Mouse (Mus musculus) heart, embryonic 14.5 days (tissue): ENCODE results near the gene Katna1. TPM values are rescaled to one million over a fixed set of nuclear protein-coding genes. Genes with fewer than 3 reads are reported as not detected.

Source experiments
- ATAC-seq: fragments of 200-750 bp; cut with Nextera tagmentation; 2 replicates; pipeline ENCODE4 v1.8.0; 2017; ENCODE audit warnings: low read depth, moderate TSS enrichment; ENCODE audit not compliant: insufficient number of reproducible peaks, insufficient read depth, low FRiP score
- H3K27ac ChIP-seq, 2 experiments: fragments of 200-500 bp in 1 of 2; fragments of 300-500 bp in 1 of 2; sonication (generic) in 1 of 2; replicated peaks in 1 of 2; 2 replicates each; pipeline ENCODE4 v1.5.1; 2012 to 2014; ENCODE audit warnings: low read depth in 2 of 2, low read length in 2 of 2, control low read depth in 1 of 2, mild to moderate bottlenecking in 1 of 2, mixed read lengths in 1 of 2; ENCODE audit not compliant: control insufficient read depth in 1 of 2, insufficient read depth in 1 of 2
- H3K27me3 ChIP-seq: fragments of 300-500 bp; sonication (generic); 2 replicates; pipeline ENCODE4 v1.6.1; 2014; ENCODE audit warnings: mild to moderate bottlenecking, low read length, control low read depth; ENCODE audit not compliant: control insufficient read depth, insufficient read depth
- H3K36me3 ChIP-seq: fragments of 300-500 bp; sonication (generic); 2 replicates; pipeline ENCODE4 v1.6.1; 2014; ENCODE audit warnings: mild to moderate bottlenecking, control low read depth, low read length, mixed read lengths; ENCODE audit not compliant: control insufficient read depth, insufficient read depth
- H3K4me1 ChIP-seq, 2 experiments: fragments of 200-500 bp in 1 of 2; fragments of 300-500 bp in 1 of 2; sonication (generic) in 1 of 2; 2 replicates each; pipeline ENCODE4 v1.6.1; 2012 to 2014; ENCODE audit warnings: low read length in 2 of 2, control low read depth in 1 of 2, mixed read lengths in 1 of 2; ENCODE audit not compliant: control insufficient read depth in 2 of 2, insufficient read depth in 2 of 2
- H3K4me2 ChIP-seq: fragments of 300-500 bp; sonication (generic); 2 replicates; pipeline ENCODE4 v1.6.1; 2014; ENCODE audit warnings: mild to moderate bottlenecking, low read length
- H3K4me3 ChIP-seq, 2 experiments: fragments of 200-500 bp in 1 of 2; fragments of 300-500 bp in 1 of 2; sonication (generic) in 1 of 2; 2 replicates each; pipeline ENCODE4 v1.5.1; 2012 to 2014; ENCODE audit warnings: low read length in 2 of 2, mild to moderate bottlenecking in 2 of 2, control low read depth in 1 of 2, low read depth in 1 of 2, moderate library complexity in 1 of 2; ENCODE audit not compliant: control insufficient read depth in 1 of 2, insufficient read depth in 1 of 2
- H3K9ac ChIP-seq: fragments of 300-500 bp; sonication (generic); 2 replicates; pipeline ENCODE4 v1.6.1; 2014; ENCODE audit warnings: mild to moderate bottlenecking, low read length
- H3K9me3 ChIP-seq: fragments of 300-500 bp; sonication (generic); 2 replicates; pipeline ENCODE4 v1.6.1; 2016; ENCODE audit warnings: low read length, control low read depth; ENCODE audit not compliant: control insufficient read depth
- WGBS: fragments of 180-500 bp; shearing (Covaris S2); extraction: QIAGEN DNeasy Blood & Tissue Kit; methylation state at CpG from one replicate; pipeline ENCODE4 v1.1.7; 2014; 5-methylcytosine and 5-hydroxymethylcytosine counted together
- polyA plus RNA-seq: library from polyadenylated mRNA; unstranded; fragments of >200 nt; fragmentation: Nextera tagmentation; extraction: Ambion mirVana; gene quantifications from 2 replicates; pipeline ENCODE4 v1.2.1, GENCODE M21; 2014

Gene Katna1
- polyA plus RNA-seq, 1 experiment from 2014 or later = 33.5 TPM

DNA sequence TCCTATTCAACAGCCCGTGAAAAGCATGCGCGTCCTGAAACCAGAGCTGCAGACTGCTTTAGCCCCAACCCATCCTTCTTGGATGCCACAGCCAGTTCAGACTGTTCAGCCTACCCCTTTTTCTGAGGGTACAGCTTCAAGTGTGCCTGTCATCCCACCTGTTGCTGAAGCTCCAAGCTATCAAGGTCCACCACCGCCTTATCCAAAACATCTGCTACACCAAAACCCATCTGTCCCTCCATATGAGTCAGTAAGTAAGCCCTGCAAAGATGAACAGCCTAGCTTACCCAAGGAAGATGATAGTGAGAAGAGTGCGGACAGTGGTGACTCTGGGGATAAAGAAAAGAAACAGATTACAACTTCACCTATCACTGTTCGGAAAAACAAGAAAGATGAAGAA lies 23.2 kb upstream of the Katna1 start:
- Histone ChIP-seq H3K4me3 (no peak overlapping the region), H3K4me2 (no peak overlapping the region), H3K27ac (no peak overlapping the region), H3K9ac (no peak overlapping the region), H3K9me3 (no peaks in the 10 kb centered on the region), H3K27me3 (no peaks in the 10 kb centered on the region), H3K36me3 (peaks cover 97% of the 10 kb centered on the region), H3K4me1 (no peaks in the 10 kb centered on the region)
- whole genome bisulfite sequencing = 85% methylated on average over 6 of the region's 6 CpGs
- ATAC-seq = no peak

GRCm38 (mm10) chr10:7710121-7710520 lies 15.7 kb upstream of the Katna1 start:
- no peak overlapping the region for H3K4me3 ChIP-seq
- H3K4me2 ChIP-seq = no peak overlapping the region
- H3K4me1 ChIP-seq = no peaks in the 10 kb centered on the region
- peaks cover 91% of the 10 kb centered on the region for H3K36me3 ChIP-seq
- no peak overlapping the region for H3K27ac ChIP-seq
- H3K9ac ChIP-seq = no peak overlapping the region
- no peak for ATAC-seq
- WGBS = 91% methylated on average over 5 of the region's 5 CpGs
- H3K9me3 ChIP-seq = no peaks in the 10 kb centered on the region
- no peaks in the 10 kb centered on the region for H3K27me3 ChIP-seq

DNA sequence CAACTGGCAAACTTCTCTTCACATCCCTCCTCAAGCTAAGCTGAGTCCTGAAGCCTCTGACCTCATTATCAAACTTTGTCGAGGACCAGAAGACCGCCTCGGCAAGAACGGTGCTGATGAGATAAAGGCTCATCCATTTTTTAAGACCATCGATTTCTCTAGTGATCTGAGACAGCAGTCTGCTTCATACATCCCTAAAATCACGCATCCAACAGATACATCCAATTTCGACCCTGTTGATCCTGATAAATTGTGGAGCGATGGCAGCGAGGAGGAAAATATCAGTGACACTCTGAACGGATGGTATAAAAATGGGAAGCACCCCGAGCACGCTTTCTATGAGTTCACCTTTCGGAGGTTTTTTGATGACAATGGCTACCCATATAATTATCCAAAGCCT lies 13.3 kb upstream of the Katna1 start:
- 87% methylated on average over 13 of the region's 13 CpGs for WGBS
- Histone ChIP-seq H3K36me3 (peaks cover 81% of the 10 kb centered on the region), H3K9ac (no peak overlapping the region)

GRCm38 (mm10) chr10:7715056-7715455 lies 10.7 kb upstream of the Katna1 start:
- H3K27ac ChIP-seq = no peak overlapping the region
- H3K4me1 ChIP-seq = no peaks in the 10 kb centered on the region
- H3K4me3 ChIP-seq = no peak overlapping the region
- H3K27me3 ChIP-seq = no peaks in the 10 kb centered on the region
- WGBS = 84% methylated on average over 7 of the region's 7 CpGs
- H3K9me3 ChIP-seq = no peaks in the 10 kb centered on the region
- H3K4me2 ChIP-seq = no peak overlapping the region
- ATAC-seq = no peak
- H3K36me3 ChIP-seq = peaks cover 61% of the 10 kb centered on the region
- no peak overlapping the region for H3K9ac ChIP-seq

More for the DNA sequence above, 13.3 kb upstream of the Katna1 start:
- Histone ChIP-seq H3K9me3 (no peaks in the 10 kb centered on the region), H3K27me3 (no peaks in the 10 kb centered on the region), H3K27ac (no peak overlapping the region), H3K4me1 (no peaks in the 10 kb centered on the region), H3K4me3 (no peak overlapping the region), H3K4me2 (no peak overlapping the region)
- ATAC-seq = no peak

GRCm38 (mm10) chr10:7726501-7726812 lies 657 bp downstream of the Katna1 start:
- Histone ChIP-seq H3K9me3 (no peaks in the 10 kb centered on the region), H3K4me1 (peaks cover 0 to 3% of the 10 kb centered on the region in 2 experiments; a peak in 2 of 4 replicates), H3K9ac (peak overlapping the region; percentile 78), H3K4me2 (peak overlapping the region; percentile 92), H3K27me3 (no peaks in the 10 kb centered on the region), H3K36me3 (no peaks in the 10 kb centered on the region), H3K4me3 (peak overlapping the region; percentile 69 to 76), H3K27ac (no peak overlapping the region; a peak in 1 of 4 replicates)
- WGBS = 1% methylated on average over 8 of the region's 8 CpGs
- no peak for ATAC-seq

DNA sequence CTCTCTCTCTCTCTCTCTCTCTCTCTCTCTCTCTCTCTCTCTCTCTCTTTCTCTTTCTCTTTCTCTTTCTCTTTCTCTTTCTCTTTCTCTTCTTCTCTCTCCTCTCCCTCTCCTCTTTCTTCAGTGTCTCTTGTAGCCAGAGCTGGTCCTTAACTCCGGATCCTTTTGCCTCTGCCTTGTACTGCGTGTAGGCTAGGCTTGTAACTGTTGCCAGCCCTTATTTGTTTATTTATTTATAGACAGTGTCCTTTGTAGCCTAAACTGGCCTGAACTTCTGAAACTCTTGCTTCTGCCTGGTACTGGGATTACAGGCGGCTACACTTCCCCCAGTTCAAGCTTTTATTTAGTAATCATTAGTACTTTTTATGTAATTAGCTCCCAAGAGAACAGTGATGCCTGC lies 1.2 kb downstream of the Katna1 start:
- Histone ChIP-seq H3K4me3 (peak overlapping the region in 1 of 2 experiments; percentile 69; a peak in 1 of 4 replicates), H3K36me3 (no peaks in the 10 kb centered on the region), H3K9me3 (no peaks in the 10 kb centered on the region), H3K9ac (peak overlapping the region; percentile 78), H3K4me1 (peaks cover 0 to 3% of the 10 kb centered on the region in 2 experiments; a peak in 2 of 4 replicates), H3K4me2 (peak overlapping the region; percentile 92), H3K27me3 (no peaks in the 10 kb centered on the region), H3K27ac (no peak overlapping the region)
- 18% methylated on average over 3 of the region's 3 CpGs for WGBS
- no peak for ATAC-seq

DNA sequence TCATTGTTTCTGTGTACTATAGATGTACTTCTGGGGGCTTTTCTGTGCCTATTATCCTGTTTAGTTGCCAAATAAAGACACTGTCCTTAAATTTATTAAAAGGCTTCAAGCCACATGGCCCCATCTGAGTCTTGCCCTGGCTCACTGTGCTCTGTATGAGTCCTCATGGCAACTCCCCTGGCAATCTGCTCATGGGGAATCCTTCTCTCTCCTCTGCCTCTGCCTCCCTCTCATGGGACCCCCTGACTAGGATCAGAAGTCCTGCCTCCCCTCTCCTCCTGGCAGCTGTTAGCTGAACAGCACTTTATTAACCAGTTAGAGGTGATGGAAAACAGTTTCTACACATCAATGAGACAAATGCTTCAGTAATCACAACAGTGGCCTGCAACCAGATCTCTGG lies 5.8 kb downstream of the Katna1 start:
- Histone ChIP-seq H3K27ac (no peak overlapping the region), H3K9me3 (no peaks in the 10 kb centered on the region), H3K36me3 (no peaks in the 10 kb centered on the region), H3K4me3 (no peak overlapping the region), H3K27me3 (no peaks in the 10 kb centered on the region), H3K4me1 (peaks cover 0 to 11% of the 10 kb centered on the region in 2 experiments; a peak in 2 of 4 replicates), H3K9ac (no peak overlapping the region), H3K4me2 (no peak overlapping the region)
- no peak for ATAC-seq

- ATAC-seq = no peak
- no peaks in the 10 kb centered on the region for H3K27me3 ChIP-seq
- H3K9ac ChIP-seq = no peak overlapping the region
These were observed 11.3 kb downstream of the Katna1 start for GRCm38 (mm10) chr10:7737122-7737521.

More at GRCm38 (mm10) chr10:7737122-7737521, 11.3 kb downstream of the Katna1 start:
- Histone ChIP-seq H3K4me2 (no peak overlapping the region), H3K9me3 (no peaks in the 10 kb centered on the region), H3K36me3 (peaks cover 14% of the 10 kb centered on the region), H3K4me3 (no peak overlapping the region), H3K4me1 (0 out of 4 replicates have a peak, but pooled peaks cover 0 to 10% of the 10 kb centered on the region in 2 experiments), H3K27ac (no peak overlapping the region)
